In genomic region chr6:133305952-133306715, GRCm38 (mm10) we compare ENCODE assay signal across 28 mouse cellular contexts. TPM values are rescaled to one million over a fixed set of nuclear protein-coding genes. Genes with fewer than 3 reads are reported as not detected.
A peak's percentile ranks its signal among the peaks of the same experiment; 100 is the strongest.
DNase-seq lines count a peak whose midpoint lies in the region; ATAC-seq and TF ChIP-seq lines count a peak whose summit lies in the region.
"Had no signal": no experiment of that assay in that cellular context is flagged by ENCODE, and none has a peak within 500 bp of the region (broad histone marks: within the 10 kb centered on the region; RNA-seq: fewer than 3 reads in every experiment).

No protein-coding gene starts in this region.

- no peak overlapping the region for H3K4me2 ChIP-seq in hindbrain, postnatal 0 days (ENCODE audit: low read depth, low read length)
- no peak overlapping the region for H3K4me2 ChIP-seq in hindbrain, embryonic 16.5 days (ENCODE audit: low read length)
- H3K4me2 ChIP-seq in hindbrain, embryonic 11.5 days (replicated peaks; ENCODE audit: low read depth, low read length), result no peak overlapping the region
- H3K4me2 ChIP-seq: forebrain, embryonic 13.5 days; hindbrain, embryonic 15.5 days; intestine, embryonic 15.5 days had no signal

- H3K9me3 ChIP-seq in hindbrain, postnatal 0 days (ENCODE audit: low read length), result no peaks in the 10 kb centered on the region
- no peaks in the 10 kb centered on the region for H3K9me3 ChIP-seq in hindbrain, embryonic 16.5 days (ENCODE audit: control insufficient read depth, low read length)
- no peaks in the 10 kb centered on the region for H3K9me3 ChIP-seq in hindbrain, embryonic 11.5 days (ENCODE audit: control insufficient read depth, low read length)
- H3K9me3 ChIP-seq: embryonic facial prominence, embryonic 10.5 days; forebrain, embryonic 13.5 days; heart, embryonic 10.5 days; hindbrain, embryonic 15.5 days; intestine, embryonic 15.5 days had no signal

- 68% methylated on average over 3 of the region's 3 CpGs for WGBS in hindbrain, postnatal 0 days
- WGBS in hindbrain, embryonic 16.5 days, result 83% methylated on average over 3 of the region's 3 CpGs
- 74% methylated on average over 3 of the region's 3 CpGs for WGBS in hindbrain, embryonic 11.5 days

- no peak for ATAC-seq in hindbrain, postnatal 0 days
- ATAC-seq in hindbrain, embryonic 16.5 days, result no peak
- no peak for ATAC-seq in hindbrain, embryonic 11.5 days (ENCODE audit: low FRiP score)
- ATAC-seq: activated CD4-positive, CD25-positive, alpha-beta regulatory T cell, adult 4 months; forebrain, embryonic 13.5 days; forebrain, postnatal 0 days; intestine, embryonic 15.5 days; Patski had no signal

- H3K4me3 ChIP-seq in hindbrain, postnatal 0 days (ENCODE audit: low read length), result no peak overlapping the region
- H3K4me3 ChIP-seq in hindbrain, embryonic 16.5 days (ENCODE audit: low read length), result no peak overlapping the region
- no peak overlapping the region for H3K4me3 ChIP-seq in left cerebral cortex, adult 2 months
- H3K4me3 ChIP-seq in hindbrain, embryonic 11.5 days (ENCODE audit: low read depth, low read length), result no peak overlapping the region
- H3K4me3 ChIP-seq: embryonic facial prominence, embryonic 10.5 days; forebrain, embryonic 13.5 days; heart, embryonic 10.5 days; hindbrain, embryonic 15.5 days; intestine, embryonic 15.5 days had no signal

- TF ChIP-seq CTCF in hindbrain, postnatal 0 days (IDR thresholded peaks at IDR 0.05; ENCODE audit: low read depth), result no peak
- TF ChIP-seq CTCF in left cerebral cortex, adult 2 months (IDR thresholded peaks at IDR 0.05), result no peak

- DNase-seq in hindbrain, postnatal 0 days (ENCODE audit: low spot score), result peak; percentile 3
- DNase-seq in cerebellum, adult 11-12 months, result peak; percentile 16
- DNase-seq in cerebellum, adult 9-10 months, result peak; percentile 45
- peak; percentile 21 to 32 for DNase-seq in cerebellum, postnatal 25 days
- DNase-seq in urinary bladder, postnatal 4 days (ENCODE audit: low spot score in 2 of 2), result no peak
- DNase-seq in left cerebral cortex, adult 2 months (ENCODE audit: extremely low spot score in 1 of 2, low spot score in 2 of 2), result no peak
- DNase-seq in hindbrain, embryonic 11.5 days (ENCODE audit: low spot score), result no peak
- DNase-seq: adrenal gland, postnatal 14 days; forebrain, postnatal 0 days; gastrocnemius, postnatal 14 days; heart, postnatal 10 days; kidney, adult 18-20 months had no signal

- intact Hi-C loops in left cerebral cortex, adult 2 months (cut with DNase I), result no loop called here

- no peaks in the 10 kb centered on the region for H3K4me1 ChIP-seq in hindbrain, postnatal 0 days (ENCODE audit: insufficient read depth, low read length)
- H3K4me1 ChIP-seq in hindbrain, embryonic 16.5 days (ENCODE audit: control insufficient read depth, insufficient read depth, low read depth, low read length), result no peaks in the 10 kb centered on the region
- H3K4me1 ChIP-seq in hindbrain, embryonic 11.5 days (replicated peaks; ENCODE audit: control insufficient read depth, insufficient read depth, low read length), result no peaks in the 10 kb centered on the region
- H3K4me1 ChIP-seq: embryonic facial prominence, embryonic 10.5 days; forebrain, embryonic 13.5 days; heart, embryonic 10.5 days; hindbrain, embryonic 15.5 days; intestine, embryonic 15.5 days had no signal

- no peak overlapping the region for H3K27ac ChIP-seq in hindbrain, postnatal 0 days
- H3K27ac ChIP-seq in hindbrain, embryonic 16.5 days (ENCODE audit: low read depth, low read length), result no peak overlapping the region
- no peak overlapping the region for H3K27ac ChIP-seq in left cerebral cortex, adult 2 months
- H3K27ac ChIP-seq in hindbrain, embryonic 11.5 days (ENCODE audit: low read depth, low read length), result no peak overlapping the region
- H3K27ac ChIP-seq: embryonic facial prominence, embryonic 10.5 days; forebrain, embryonic 13.5 days; heart, embryonic 10.5 days; hindbrain, embryonic 15.5 days; intestine, embryonic 15.5 days had no signal

- H3K27me3 ChIP-seq in hindbrain, postnatal 0 days (ENCODE audit: insufficient read depth, low read length), result no peaks in the 10 kb centered on the region
- no peaks in the 10 kb centered on the region for H3K27me3 ChIP-seq in hindbrain, embryonic 16.5 days (replicated peaks; ENCODE audit: control insufficient read depth, insufficient read depth, low read length)
- no peaks in the 10 kb centered on the region for H3K27me3 ChIP-seq in hindbrain, embryonic 11.5 days (ENCODE audit: control insufficient read depth, insufficient read depth, low read length)
- H3K27me3 ChIP-seq: forebrain, embryonic 13.5 days; hindbrain, embryonic 15.5 days; intestine, embryonic 15.5 days; Patski had no signal

- no peak overlapping the region for H3K9ac ChIP-seq in hindbrain, postnatal 0 days (replicated peaks; ENCODE audit: low read length)
- H3K9ac ChIP-seq in hindbrain, embryonic 16.5 days (ENCODE audit: low read depth, low read length), result no peak overlapping the region
- no peak overlapping the region for H3K9ac ChIP-seq in hindbrain, embryonic 11.5 days (ENCODE audit: low read depth, low read length)
- H3K9ac ChIP-seq: forebrain, embryonic 13.5 days; forebrain, postnatal 0 days; hindbrain, embryonic 15.5 days; intestine, embryonic 15.5 days had no signal

- H3K36me3 ChIP-seq in hindbrain, postnatal 0 days (ENCODE audit: insufficient read depth, low read length), result no peaks in the 10 kb centered on the region
- no peaks in the 10 kb centered on the region for H3K36me3 ChIP-seq in hindbrain, embryonic 16.5 days (ENCODE audit: control insufficient read depth, insufficient read depth, low read length)
- no peaks in the 10 kb centered on the region for H3K36me3 ChIP-seq in hindbrain, embryonic 11.5 days (ENCODE audit: control insufficient read depth, insufficient read depth, low read length)
- H3K36me3 ChIP-seq: embryonic facial prominence, embryonic 10.5 days; heart, embryonic 10.5 days; hindbrain, embryonic 15.5 days; intestine, embryonic 15.5 days had no signal

RNA-seq across cellular contexts. Expression of gene 5530400C23Rik, which starts 14.1 kb away (rescaled TPM):
- not detected in 2 replicates for total RNA-seq in hindbrain, postnatal 0 days (2014; rRNA removed)
- polyA plus RNA-seq in hindbrain, postnatal 0 days (2015; fragmentation: Nextera tagmentation; extraction: Ambion mirVana), result not detected in 2 replicates
- not detected in 2 replicates for polyA plus RNA-seq in hindbrain, embryonic 16.5 days (2015; fragmentation: Nextera tagmentation; extraction: Ambion mirVana)
- total RNA-seq in left cerebral cortex, adult 2 months (2021), result not detected
- not detected in 2 replicates for polyA plus RNA-seq in hindbrain, embryonic 11.5 days (2014; fragmentation: Nextera tagmentation; extraction: Ambion mirVana)
- total RNA-seq: adrenal gland, adult 18-20 months; adrenal gland, postnatal 14 days; CH12.LX; forebrain, postnatal 0 days; gastrocnemius, adult 18-20 months; gastrocnemius, postnatal 14 days; granulocyte monocyte progenitor cell, adult 5-6 weeks; heart, postnatal 10 days; hematopoietic stem cell, adult 5-6 weeks had no signal
- polyA plus RNA-seq: activated CD4-positive, CD25-positive, alpha-beta regulatory T cell, adult 4 months; embryonic facial prominence, embryonic 10.5 days; embryonic facial prominence, embryonic 14.5 days; forebrain, embryonic 13.5 days; forebrain, postnatal 0 days; heart, embryonic 10.5 days; heart, embryonic 14.5 days; hindbrain, embryonic 15.5 days; intestine, embryonic 15.5 days; kidney, embryonic 14.5 days; Patski had no signal

Comparison
In these comparisons a context has a peak if more than half of its experiments do, and no peak if none do; other contexts are left out.
1. DNase-seq: peak in hindbrain, postnatal 0 days (single experiment), cerebellum, adult 11-12 months (single experiment), cerebellum, adult 9-10 months (single experiment) and cerebellum, postnatal 25 days (2 of 2); none in urinary bladder, postnatal 4 days (0 of 2), left cerebral cortex, adult 2 months (0 of 2) and hindbrain, embryonic 11.5 days (single experiment).